Mouse (Mus musculus): Measurements from ENCODE around the gene Cd59b. TPM values are rescaled to one million over a fixed set of nuclear protein-coding genes. Genes with fewer than 3 reads are reported as not detected.
"Not testable (repeated sequence)": the region's sequence is repeated elsewhere in the genome, so short reads cannot be mapped to it uniquely, and the experiment has no call there.

The Cd59b gene
- polyA plus RNA-seq, 1 experiment from 2014 or later, result 3.8 TPM

- Histone ChIP-seq H3K27ac (no peak overlapping the region), H3K4me1 (no peaks in the 10 kb centered on the region), H3K9me3 (replicated peaks) (no peaks in the 10 kb centered on the region), H3K27me3 (ENCODE audit: low read depth, poor library complexity, severe bottlenecking) (no peaks in the 10 kb centered on the region), H3K4me3 (no peak overlapping the region), H3K36me3 (peaks cover 59% of the 10 kb centered on the region)
- DNase-seq (ENCODE audit: low spot score), result no peak
- WGBS, result 96% methylated on average over 15 of the region's 15 CpGs
These were observed 26.9 kb upstream of the Cd59b start for GRCm38 (mm10) chr2:104042766-104043165.

- Histone ChIP-seq H3K27ac (no peak overlapping the region), H3K4me3 (no peak overlapping the region), H3K27me3 (ENCODE audit: low read depth, poor library complexity, severe bottlenecking) (no peaks in the 10 kb centered on the region), H3K4me1 (no peaks in the 10 kb centered on the region), H3K36me3 (peaks cover 58% of the 10 kb centered on the region), H3K9me3 (replicated peaks) (no peaks in the 10 kb centered on the region)
- 53% methylated on average over 5 of the region's 5 CpGs for WGBS
- DNase-seq (ENCODE audit: low spot score), result no peak
These were observed 25.8 kb upstream of the Cd59b start for GRCm38 (mm10) chr2:104043624-104044478.

DNA sequence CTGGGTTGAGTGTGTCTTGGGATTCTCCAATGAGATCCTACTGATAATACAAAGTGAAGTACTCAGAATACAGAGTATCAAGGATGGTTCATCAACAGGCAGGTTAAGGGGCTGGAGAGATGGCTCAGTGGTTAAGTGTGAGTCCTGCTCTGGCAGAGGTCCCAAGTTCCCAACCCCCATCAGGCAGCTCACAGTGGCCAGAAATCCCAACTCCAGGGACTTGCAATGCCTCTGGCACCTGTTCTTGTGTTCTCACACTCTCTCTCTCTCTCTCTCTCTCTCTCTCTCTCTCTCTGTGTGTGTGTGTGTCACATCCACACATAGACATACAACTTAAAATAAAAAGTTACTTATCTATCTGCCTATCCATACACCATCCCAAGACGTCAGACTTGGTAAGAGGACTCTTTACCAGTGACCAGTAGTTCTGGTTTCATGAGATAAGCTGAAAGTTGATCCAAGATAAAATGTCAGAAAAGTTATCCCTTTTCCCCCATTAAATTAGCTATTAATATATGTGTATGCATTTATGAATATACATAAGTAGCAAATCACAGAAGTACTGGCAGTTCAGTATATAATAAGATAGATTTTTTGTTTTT is 25.1 kb upstream of the Cd59b start:
- Histone ChIP-seq H3K9me3 (replicated peaks) (no peaks in the 10 kb centered on the region), H3K36me3 (peaks cover 52% of the 10 kb centered on the region), H3K27me3 (ENCODE audit: low read depth, poor library complexity, severe bottlenecking) (no peaks in the 10 kb centered on the region), H3K4me1 (no peaks in the 10 kb centered on the region), H3K4me3 (no peak overlapping the region), H3K27ac (no peak overlapping the region)
- 68% methylated on average over 1 of the region's 1 CpGs for WGBS
- no peak for DNase-seq (ENCODE audit: low spot score)

- Histone ChIP-seq H3K27ac (no peak overlapping the region), H3K4me3 (no peak overlapping the region), H3K4me1 (no peaks in the 10 kb centered on the region), H3K36me3 (peaks cover 54% of the 10 kb centered on the region), H3K9me3 (replicated peaks) (no peaks in the 10 kb centered on the region), H3K27me3 (ENCODE audit: low read depth, poor library complexity, severe bottlenecking) (no peaks in the 10 kb centered on the region)
- DNase-seq (ENCODE audit: low spot score), result no peak
- 92% methylated on average over 1 of the region's 1 CpGs for WGBS
These were observed 11.3 kb upstream of the Cd59b start for GRCm38 (mm10) chr2:104058381-104058780.

DNA sequence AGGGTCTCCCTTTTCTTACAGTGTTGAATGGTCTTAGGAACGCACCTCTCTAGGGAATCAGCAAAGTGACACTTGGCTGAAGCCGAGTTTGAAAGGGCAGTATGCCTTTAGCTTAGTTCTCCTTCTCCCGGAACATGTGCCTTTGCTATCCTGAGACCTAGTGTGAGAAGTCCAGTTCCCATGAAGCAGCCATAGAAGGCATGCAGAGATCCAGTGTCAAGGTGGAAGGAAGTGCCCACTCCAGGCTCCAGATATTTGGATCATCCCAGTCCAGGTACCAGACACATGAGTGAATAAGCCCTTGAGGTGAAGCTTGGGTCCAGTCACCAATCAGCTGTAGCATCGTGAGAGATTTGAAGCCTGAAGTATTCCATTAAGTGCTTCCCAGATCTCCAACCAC is 10.7 kb upstream of the Cd59b start:
- Histone ChIP-seq H3K27me3 (ENCODE audit: low read depth, poor library complexity, severe bottlenecking) (no peaks in the 10 kb centered on the region), H3K4me3 (no peak overlapping the region), H3K27ac (no peak overlapping the region), H3K36me3 (peaks cover 49% of the 10 kb centered on the region), H3K9me3 (replicated peaks) (no peaks in the 10 kb centered on the region), H3K4me1 (no peaks in the 10 kb centered on the region)
- WGBS, result 96% methylated on average over 4 of the region's 4 CpGs
- no peak for DNase-seq (ENCODE audit: low spot score)

- peaks cover 41% of the 10 kb centered on the region for H3K36me3 ChIP-seq
- H3K9me3 ChIP-seq (replicated peaks), result no peaks in the 10 kb centered on the region
- no peak overlapping the region for H3K27ac ChIP-seq
- no peak for DNase-seq (ENCODE audit: low spot score)
- no peak overlapping the region for H3K4me3 ChIP-seq
- H3K27me3 ChIP-seq (ENCODE audit: low read depth, poor library complexity, severe bottlenecking), result no peaks in the 10 kb centered on the region
- WGBS, result 78% methylated on average over 10 of the region's 10 CpGs
- no peaks in the 10 kb centered on the region for H3K4me1 ChIP-seq
These were observed 9.9 kb upstream of the Cd59b start for GRCm38 (mm10) chr2:104059786-104060185.

DNA sequence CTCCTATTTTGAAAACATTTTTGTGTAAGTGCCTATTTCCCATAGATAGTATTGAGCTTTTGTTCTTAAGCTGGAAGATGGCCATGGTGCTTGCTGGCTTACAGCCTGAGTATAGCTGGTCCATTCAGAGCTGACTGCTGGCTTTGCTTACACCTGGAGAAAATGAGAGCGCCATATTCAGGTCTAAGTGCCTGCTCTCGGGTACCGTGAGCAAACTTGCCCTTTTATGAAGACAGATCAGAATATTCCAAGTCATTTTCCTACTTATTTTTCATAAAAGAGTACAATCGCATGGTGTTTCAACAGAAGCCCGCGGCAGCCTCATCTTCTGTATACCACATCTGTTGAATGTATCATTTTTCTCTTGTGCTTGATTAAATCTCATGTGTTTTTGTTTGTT is 8.7 kb upstream of the Cd59b start:
- no peaks in the 10 kb centered on the region for H3K4me1 ChIP-seq
- DNase-seq (ENCODE audit: low spot score), result no peak
- peaks cover 29% of the 10 kb centered on the region for H3K36me3 ChIP-seq
- no peak overlapping the region for H3K4me3 ChIP-seq
- no peak overlapping the region for H3K27ac ChIP-seq
- WGBS, result 97% methylated on average over 6 of the region's 6 CpGs
- no peaks in the 10 kb centered on the region for H3K27me3 ChIP-seq (ENCODE audit: low read depth, poor library complexity, severe bottlenecking)
- H3K9me3 ChIP-seq (replicated peaks), result no peaks in the 10 kb centered on the region

DNA sequence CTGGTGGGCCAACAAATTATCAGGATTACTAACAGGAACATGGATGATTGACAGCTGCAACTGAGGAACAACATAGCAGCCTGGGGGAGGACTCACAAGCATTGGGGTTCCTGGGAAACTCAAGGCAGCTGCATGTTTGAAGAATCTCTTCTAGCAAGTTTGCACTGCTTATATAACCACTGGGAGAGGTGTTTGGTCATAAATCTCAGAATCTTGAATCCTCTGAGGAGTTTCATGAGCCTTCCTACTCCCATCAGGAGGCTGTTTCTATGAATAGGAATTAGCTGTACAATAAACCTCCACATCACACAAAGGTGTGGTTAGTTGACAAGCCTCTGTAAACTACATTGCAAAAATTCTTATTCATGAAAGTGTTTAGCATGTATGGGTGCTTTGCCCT is 7.0 kb upstream of the Cd59b start:
- Histone ChIP-seq H3K27ac (no peak overlapping the region), H3K9me3 (replicated peaks) (no peaks in the 10 kb centered on the region), H3K27me3 (ENCODE audit: low read depth, poor library complexity, severe bottlenecking) (no peaks in the 10 kb centered on the region), H3K4me1 (no peaks in the 10 kb centered on the region), H3K36me3 (peaks cover 29% of the 10 kb centered on the region), H3K4me3 (no peak overlapping the region)
- DNase-seq (ENCODE audit: low spot score), result no peak

- H3K27me3 ChIP-seq (ENCODE audit: low read depth, poor library complexity, severe bottlenecking), result no peaks in the 10 kb centered on the region
- H3K4me1 ChIP-seq, result no peaks in the 10 kb centered on the region
- no peak overlapping the region for H3K4me3 ChIP-seq
- H3K27ac ChIP-seq, result no peak overlapping the region
- DNase-seq (ENCODE audit: low spot score), result no peak
- H3K36me3 ChIP-seq, result peaks cover 21% of the 10 kb centered on the region
- no peaks in the 10 kb centered on the region for H3K9me3 ChIP-seq (replicated peaks)
- WGBS, result 88% methylated on average over 2 of the region's 2 CpGs
These were observed 5.5 kb upstream of the Cd59b start for GRCm38 (mm10) chr2:104064152-104064551.

GRCm38 (mm10) chr2:104065526-104065925 is 4.1 kb upstream of the Cd59b start, which contains the start of gene Gm10912:
Gene Gm10912, plus strand, starts transcription at chr2:104065826.
- H3K9me3 ChIP-seq (replicated peaks); H3K27me3 ChIP-seq (ENCODE audit: low read depth, poor library complexity, severe bottlenecking); H3K4me3 ChIP-seq; DNase-seq (ENCODE audit: low spot score); H3K27ac ChIP-seq; H3K4me1 ChIP-seq: not testable (repeated sequence)
- H3K36me3 ChIP-seq, result peaks cover 12% of the 10 kb centered on the region; the same call in 1 of the 2 replicates
- 88% methylated on average over 6 of the region's 6 CpGs for WGBS

- DNase-seq (ENCODE audit: low spot score); H3K4me1 ChIP-seq; H3K4me3 ChIP-seq; H3K9me3 ChIP-seq (replicated peaks); H3K27ac ChIP-seq; H3K27me3 ChIP-seq (ENCODE audit: low read depth, poor library complexity, severe bottlenecking); H3K36me3 ChIP-seq: not testable (repeated sequence)
- 88% methylated on average over 7 of the region's 7 CpGs for WGBS
These were observed 1.2 kb upstream of the Cd59b start, which contains the start of gene Gm10799 for GRCm38 (mm10) chr2:104068450-104068849. Gene Gm10799, minus strand, starts transcription at chr2:104068550.

DNA sequence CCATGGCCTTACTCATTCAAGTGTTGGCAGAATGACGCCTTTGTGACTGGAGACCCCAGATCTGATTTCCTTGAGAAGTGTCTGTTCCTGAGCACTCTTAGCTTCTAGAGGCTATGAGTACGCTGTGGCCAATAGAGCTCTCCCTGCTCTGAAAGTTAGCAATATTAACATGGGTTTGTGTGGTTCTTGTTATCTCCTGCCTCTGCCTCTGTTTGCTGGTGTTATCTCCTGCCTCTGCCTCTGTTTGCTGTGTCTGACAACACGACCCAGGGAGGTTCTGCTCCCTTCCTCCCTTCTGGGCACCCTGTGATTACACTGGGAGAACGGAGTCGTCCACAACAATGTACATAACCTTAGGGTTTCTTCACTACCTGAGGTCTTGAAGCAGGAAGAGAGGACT is 8.6 kb downstream of the Cd59b start:
- DNase-seq (ENCODE audit: low spot score); H3K36me3 ChIP-seq; H3K9me3 ChIP-seq (replicated peaks); H3K4me1 ChIP-seq; H3K27ac ChIP-seq; H3K27me3 ChIP-seq (ENCODE audit: low read depth, poor library complexity, severe bottlenecking); H3K4me3 ChIP-seq: not testable (repeated sequence)
- 74% methylated on average over 5 of the region's 5 CpGs for WGBS

- no CpG with 5 or more reads among the region's 1 CpGs for WGBS
- H3K27ac ChIP-seq; H3K27me3 ChIP-seq (ENCODE audit: low read depth, poor library complexity, severe bottlenecking); H3K36me3 ChIP-seq; H3K9me3 ChIP-seq (replicated peaks); DNase-seq (ENCODE audit: low spot score); H3K4me1 ChIP-seq; H3K4me3 ChIP-seq: not testable (repeated sequence)
These were observed 11.9 kb downstream of the Cd59b start for GRCm38 (mm10) chr2:104081436-104082050.
